Mouse (Mus musculus) heart, embryonic 11.5 days (tissue): ENCODE measurements around the gene Ubac1. TPM values are rescaled to one million over a fixed set of nuclear protein-coding genes. Genes with fewer than 3 reads are reported as not detected.
A peak's percentile ranks its signal among the peaks of the same experiment; 100 is the strongest.

Source experiments
- ATAC-seq: fragments of 200-750 bp; cut with Nextera tagmentation; replicated peaks from 2 replicates; pipeline ENCODE4 v1.8.0; 2017; ENCODE audit warnings: moderate library complexity; ENCODE audit not compliant: insufficient number of reproducible peaks, low FRiP score, low TSS enrichment
- H3K27ac ChIP-seq: fragments of 300-500 bp; sonication (generic); 2 replicates; pipeline ENCODE4 v1.5.1; 2014; ENCODE audit warnings: mild to moderate bottlenecking, low read depth, low read length
- H3K27me3 ChIP-seq: fragments of 300-500 bp; sonication (generic); 2 replicates; pipeline ENCODE4 v1.6.1; 2014; ENCODE audit warnings: mild to moderate bottlenecking, low read length, mixed read lengths; ENCODE audit not compliant: control insufficient read depth, insufficient read depth
- H3K36me3 ChIP-seq: fragments of 300-500 bp; sonication (generic); 2 replicates; pipeline ENCODE4 v1.6.1; 2014; ENCODE audit warnings: mild to moderate bottlenecking, low read length, moderate library complexity, mixed read lengths; ENCODE audit not compliant: control insufficient read depth, insufficient read depth
- H3K4me1 ChIP-seq: fragments of 300-500 bp; sonication (generic); 2 replicates; pipeline ENCODE4 v1.6.1; 2014; ENCODE audit warnings: low read length; ENCODE audit not compliant: control insufficient read depth, insufficient read depth
- H3K4me2 ChIP-seq: fragments of 300-500 bp; sonication (generic); 2 replicates; pipeline ENCODE4 v1.6.1; 2014; ENCODE audit warnings: mild to moderate bottlenecking, moderate library complexity
- H3K4me3 ChIP-seq: fragments of 300-500 bp; sonication (generic); 2 replicates; pipeline ENCODE4 v1.5.1; 2014; ENCODE audit warnings: low read depth, low read length
- H3K9ac ChIP-seq: fragments of 300-500 bp; sonication (generic); 2 replicates; pipeline ENCODE4 v1.6.1; 2014; ENCODE audit warnings: mild to moderate bottlenecking, low read depth, low read length, moderate library complexity
- H3K9me3 ChIP-seq: fragments of 300-500 bp; sonication (generic); replicated peaks from 2 replicates; pipeline ENCODE4 v1.6.1; 2016; ENCODE audit warnings: low read length; ENCODE audit not compliant: control insufficient read depth
- WGBS: fragments of 180-500 bp; shearing (Covaris S2); extraction: QIAGEN DNeasy Blood & Tissue Kit; methylation state at CpG from one replicate; pipeline ENCODE4 v1.1.7; 2014; ENCODE audit not compliant: insufficient replicate concordance; 5-methylcytosine and 5-hydroxymethylcytosine counted together
- polyA plus RNA-seq: library from polyadenylated mRNA; unstranded; fragments of >200 nt; fragmentation: Nextera tagmentation; extraction: Ambion mirVana; gene quantifications from 2 replicates; pipeline ENCODE4 v1.2.1, GENCODE M21; 2014

Gene Ubac1
- polyA plus RNA-seq, 1 experiment from 2014 or later = 141 TPM

DNA sequence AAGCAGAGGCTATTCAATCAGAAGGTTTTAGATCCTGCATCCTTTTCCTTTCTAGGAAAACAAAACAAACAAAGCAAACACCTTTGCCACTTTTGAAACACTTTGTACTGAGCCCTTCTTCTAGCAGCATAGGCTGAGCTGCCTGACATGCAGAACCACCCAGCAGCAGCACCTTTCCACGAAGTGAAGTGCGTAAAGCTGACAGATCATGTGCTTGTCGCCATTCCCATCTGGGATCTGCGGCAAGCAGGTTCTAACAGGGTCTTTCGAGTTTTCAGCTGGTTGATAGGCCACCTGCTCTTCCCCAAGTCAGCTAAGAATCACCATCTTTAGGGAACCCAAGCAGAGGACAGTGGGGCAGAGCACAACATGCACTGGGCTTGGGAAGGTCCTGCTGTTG lies 34.7 kb upstream of the Ubac1 start:
- Histone ChIP-seq H3K4me2 (no peak overlapping the region), H3K4me3 (no peak overlapping the region)

DNA sequence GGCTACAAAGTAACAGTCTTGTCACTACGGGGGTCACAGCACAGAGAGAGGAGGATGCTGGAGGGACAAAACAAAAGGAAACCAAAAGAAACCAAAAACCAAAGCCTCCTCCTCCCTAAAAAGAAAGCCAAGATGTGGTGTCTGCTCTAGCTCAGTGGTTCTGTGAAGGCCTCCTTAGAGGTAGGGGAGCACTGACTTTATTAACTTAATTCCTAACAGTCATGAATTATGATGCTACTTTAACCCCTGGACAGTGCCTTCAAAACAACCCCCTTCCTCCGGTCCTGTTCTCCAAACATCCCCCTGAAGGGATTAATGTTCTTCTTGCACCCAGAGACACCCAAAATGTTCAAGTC lies 34.2 kb upstream of the Ubac1 start:
- ATAC-seq = no peak
- no peak overlapping the region for H3K4me3 ChIP-seq

More for the DNA sequence above, 34.7 kb upstream of the Ubac1 start:
- H3K9ac ChIP-seq = no peak overlapping the region
- no peaks in the 10 kb centered on the region for H3K36me3 ChIP-seq
- no peaks in the 10 kb centered on the region for H3K9me3 ChIP-seq
- no peaks in the 10 kb centered on the region for H3K4me1 ChIP-seq
- 0 out of 2 replicates have a peak, but pooled peaks cover 3% of the 10 kb centered on the region for H3K27me3 ChIP-seq
- WGBS = 60% methylated on average over 5 of the region's 5 CpGs
- no peak overlapping the region for H3K27ac ChIP-seq
- no peak for ATAC-seq

DNA sequence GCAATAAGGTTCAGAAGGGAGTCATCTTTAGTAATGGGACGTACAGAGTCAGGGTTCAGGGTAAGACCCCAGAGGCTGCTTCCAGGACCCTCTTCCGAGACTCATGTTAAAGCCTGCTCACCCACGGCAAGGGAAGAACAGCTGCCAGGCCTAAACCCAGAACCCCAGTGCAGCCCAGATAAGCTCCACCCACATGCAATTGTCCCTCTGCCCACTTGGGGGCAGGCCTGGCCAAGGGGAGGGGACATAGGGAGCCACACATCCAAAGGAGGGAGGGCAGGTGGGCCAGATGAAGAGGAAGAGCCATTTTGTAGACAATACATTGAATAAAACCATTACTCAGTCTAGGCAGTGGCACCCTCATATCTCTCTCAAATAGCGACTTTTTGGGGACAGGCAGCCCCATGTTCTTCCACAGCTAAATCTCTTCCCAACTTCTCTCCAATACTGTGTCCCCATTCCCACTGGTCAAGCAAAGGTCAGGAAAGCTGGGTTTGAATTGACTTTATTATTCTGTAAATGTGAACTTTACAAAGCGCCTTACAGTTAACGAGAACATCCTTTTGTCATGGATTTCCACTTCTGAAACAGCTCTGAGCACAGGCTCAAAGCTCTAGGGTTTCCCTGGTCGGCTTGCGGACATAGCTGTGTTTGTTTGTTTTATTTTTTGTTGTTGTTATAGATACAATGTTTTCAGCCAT lies 33.6 kb upstream of the Ubac1 start:
- no peak overlapping the region for H3K9ac ChIP-seq
- H3K9me3 ChIP-seq = no peaks in the 10 kb centered on the region
- H3K4me1 ChIP-seq = no peaks in the 10 kb centered on the region
- 41% methylated on average over 8 of the region's 8 CpGs for WGBS
- H3K4me3 ChIP-seq = no peak overlapping the region
- H3K36me3 ChIP-seq = no peaks in the 10 kb centered on the region
- no peak overlapping the region for H3K4me2 ChIP-seq
- ATAC-seq = no peak
- H3K27me3 ChIP-seq = 0 out of 2 replicates have a peak, but pooled peaks cover 3% of the 10 kb centered on the region
- no peak overlapping the region for H3K27ac ChIP-seq

More for the DNA sequence above, 34.2 kb upstream of the Ubac1 start:
- Histone ChIP-seq H3K27ac (no peak overlapping the region), H3K4me1 (no peaks in the 10 kb centered on the region), H3K9me3 (no peaks in the 10 kb centered on the region), H3K4me2 (no peak overlapping the region), H3K36me3 (no peaks in the 10 kb centered on the region), H3K27me3 (0 out of 2 replicates have a peak, but pooled peaks cover 3% of the 10 kb centered on the region), H3K9ac (no peak overlapping the region)
- WGBS = 44% methylated on average over 2 of the region's 2 CpGs

DNA sequence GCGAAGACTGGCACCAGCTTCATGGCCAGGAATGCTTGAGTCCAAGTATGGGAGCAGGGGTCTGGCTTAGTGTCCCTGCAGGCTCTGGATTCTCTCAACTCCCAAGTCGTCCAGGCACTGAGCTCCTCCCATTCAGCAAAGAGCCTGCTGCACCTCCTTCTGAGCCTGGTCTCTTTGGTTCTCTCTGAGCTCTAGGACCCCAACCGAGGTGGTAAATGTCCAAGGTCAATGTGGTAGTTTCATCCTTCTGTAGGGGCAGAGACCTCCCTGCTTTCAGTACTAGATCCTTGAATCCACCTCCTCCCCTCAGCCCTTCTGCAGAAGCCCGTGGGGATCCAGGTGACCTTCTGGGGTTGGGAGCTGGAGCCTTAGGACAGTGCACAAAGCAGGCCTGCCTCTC lies 31.3 kb upstream of the Ubac1 start:
- no peak overlapping the region; the same call in 1 of the 2 replicates for H3K27ac ChIP-seq
- H3K4me1 ChIP-seq = no peaks in the 10 kb centered on the region
- no peak overlapping the region for H3K4me2 ChIP-seq
- H3K27me3 ChIP-seq = 0 out of 2 replicates have a peak, but pooled peaks cover 3% of the 10 kb centered on the region
- no peaks in the 10 kb centered on the region for H3K9me3 ChIP-seq
- no peaks in the 10 kb centered on the region for H3K36me3 ChIP-seq
- no peak overlapping the region for H3K4me3 ChIP-seq
- 0 out of 2 replicates have a peak overlapping the region, but pooled peaks have one; percentile 22 for H3K9ac ChIP-seq
- 18% methylated on average over 4 of the region's 4 CpGs for WGBS
- no peak for ATAC-seq

DNA sequence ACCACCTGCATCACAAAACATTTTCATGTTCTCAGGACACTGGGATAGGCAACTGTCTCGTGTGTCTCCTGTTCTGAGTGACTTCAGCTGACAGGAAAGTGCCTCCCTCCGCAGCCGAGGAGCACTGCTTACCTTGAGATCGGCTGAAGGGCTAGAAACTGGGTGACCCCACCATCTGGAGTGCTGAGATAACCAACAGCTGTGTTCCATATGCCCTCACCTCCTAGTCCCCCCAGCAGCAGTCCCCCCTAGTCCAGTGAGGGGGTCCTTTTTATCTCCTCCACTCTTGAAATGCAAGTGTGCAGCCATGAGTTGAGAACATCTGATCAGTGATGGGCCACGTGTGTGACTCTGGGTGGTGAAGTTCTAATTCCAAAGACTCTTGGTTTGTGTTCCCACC lies 27.3 kb upstream of the Ubac1 start:
- H3K4me3 ChIP-seq = no peak overlapping the region
- 46% methylated on average over 5 of the region's 5 CpGs for WGBS
- ATAC-seq = no peak
- H3K27me3 ChIP-seq = no peaks in the 10 kb centered on the region
- H3K4me2 ChIP-seq = no peak overlapping the region
- H3K4me1 ChIP-seq = no peaks in the 10 kb centered on the region
- H3K36me3 ChIP-seq = no peaks in the 10 kb centered on the region
- no peak overlapping the region for H3K27ac ChIP-seq
- no peak overlapping the region for H3K9ac ChIP-seq
- H3K9me3 ChIP-seq = no peaks in the 10 kb centered on the region

DNA sequence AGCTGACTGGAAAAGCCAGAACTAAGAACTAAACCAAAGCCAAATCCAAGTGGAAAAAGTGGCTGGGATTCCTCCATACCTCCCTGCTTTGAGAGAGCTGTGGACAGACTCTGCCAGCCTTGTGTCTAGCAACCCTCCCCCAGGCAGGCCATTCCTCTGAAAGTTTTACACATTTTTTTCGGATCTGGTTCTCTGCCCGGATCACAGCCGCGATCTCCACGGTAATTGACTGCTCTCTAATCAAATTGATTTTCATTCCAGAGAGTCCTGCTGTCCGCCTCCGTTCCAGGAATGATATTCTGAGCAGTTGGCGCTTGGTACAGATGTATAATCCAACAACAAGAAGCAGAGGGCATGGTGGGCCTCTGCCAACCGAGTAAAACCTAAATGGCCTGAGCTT lies 22.7 kb upstream of the Ubac1 start:
- peaks cover 8% of the 10 kb centered on the region for H3K4me1 ChIP-seq
- H3K4me3 ChIP-seq = no peak overlapping the region
- ATAC-seq = no peak
- no peak overlapping the region for H3K4me2 ChIP-seq
- H3K9ac ChIP-seq = no peak overlapping the region
- H3K27ac ChIP-seq = no peak overlapping the region
- 84% methylated on average over 9 of the region's 9 CpGs for WGBS
- no peaks in the 10 kb centered on the region for H3K36me3 ChIP-seq
- no peaks in the 10 kb centered on the region for H3K27me3 ChIP-seq
- H3K9me3 ChIP-seq = no peaks in the 10 kb centered on the region

DNA sequence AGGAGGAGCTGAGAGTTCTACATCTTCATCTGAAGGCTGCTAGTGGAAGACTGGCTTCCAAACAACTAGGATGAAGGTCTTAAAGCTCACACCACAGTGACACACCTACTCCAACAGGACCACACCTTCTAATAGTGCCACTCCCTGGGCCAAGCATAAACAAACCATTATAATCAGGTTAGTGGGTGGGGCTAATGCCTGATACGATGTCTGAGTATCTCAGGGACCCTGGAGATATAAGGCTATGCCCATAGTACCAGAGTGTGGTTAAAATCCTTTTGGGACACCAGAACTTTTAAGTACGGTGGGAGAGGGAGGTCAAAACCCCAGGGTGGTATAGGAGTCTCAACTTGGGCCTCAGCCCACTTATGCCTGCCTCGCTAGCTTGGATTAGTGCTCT lies 21.1 kb upstream of the Ubac1 start:
- no peaks in the 10 kb centered on the region for H3K27me3 ChIP-seq
- 80% methylated on average over 3 of the region's 3 CpGs for WGBS
- no peak overlapping the region for H3K9ac ChIP-seq
- H3K4me3 ChIP-seq = no peak overlapping the region
- peaks cover 10% of the 10 kb centered on the region for H3K4me1 ChIP-seq
- H3K9me3 ChIP-seq = no peaks in the 10 kb centered on the region
- H3K27ac ChIP-seq = no peak overlapping the region
- no peaks in the 10 kb centered on the region for H3K36me3 ChIP-seq
- no peak for ATAC-seq
- no peak overlapping the region for H3K4me2 ChIP-seq

DNA sequence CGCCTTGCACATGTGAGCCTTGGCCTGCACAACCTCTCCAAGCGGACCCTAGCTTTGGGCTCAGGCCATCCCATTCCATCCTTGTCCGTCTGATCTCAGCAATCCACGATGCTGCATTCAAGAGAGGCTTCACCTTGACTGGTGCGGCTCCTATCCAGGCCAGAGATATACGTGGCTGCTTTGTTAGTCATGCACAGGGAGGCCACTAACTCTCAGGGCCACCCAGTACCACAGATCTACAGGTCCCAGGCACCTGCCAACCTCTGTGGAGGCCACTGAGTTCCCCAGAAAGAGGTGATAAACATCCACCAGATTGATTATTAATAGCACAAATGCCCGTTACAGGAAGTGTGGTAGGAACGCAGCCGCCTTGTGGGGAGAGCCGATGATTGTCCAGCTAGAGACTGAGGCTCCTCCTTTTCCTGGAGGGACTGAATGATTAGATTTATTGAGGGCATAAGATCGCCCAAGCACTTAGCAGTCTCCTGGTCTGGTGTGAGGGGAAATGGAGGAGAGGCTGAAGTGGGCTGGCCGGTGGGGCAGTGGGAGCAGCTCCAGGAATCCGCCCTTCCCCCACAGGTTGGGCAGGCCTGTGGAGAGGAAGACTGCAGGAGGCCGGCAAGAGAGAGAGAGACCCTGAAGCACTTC lies 19.7 kb upstream of the Ubac1 start:
- Histone ChIP-seq H3K4me3 (no peak overlapping the region), H3K4me2 (no peak overlapping the region), H3K27me3 (no peaks in the 10 kb centered on the region)

More for the DNA sequence above, 19.7 kb upstream of the Ubac1 start:
- Histone ChIP-seq H3K9ac (peak overlapping the region; percentile 40; the same call in 1 of the 2 replicates), H3K27ac (no peak overlapping the region), H3K36me3 (no peaks in the 10 kb centered on the region), H3K4me1 (peaks cover 21% of the 10 kb centered on the region), H3K9me3 (no peaks in the 10 kb centered on the region)
- ATAC-seq = no peak
- WGBS = 39% methylated on average over 14 of the region's 14 CpGs
